Mouse (Mus musculus): ENCODE measurements around the gene Fubp3.

- TF ChIP-seq MAX (IDR thresholded peaks at IDR 0.05; ENCODE audit: low read depth) (no peak), POLR2A (IDR thresholded peaks at IDR 0.05; ENCODE audit: insufficient read length, low read depth) (no peak)
Measured at GRCm38 (mm10) chr2:31618484-31619161, 46.2 kb downstream of the Fubp3 start.
